Mouse (Mus musculus) neural tube, embryonic 11.5 days (tissue): Measurements from ENCODE around the gene Acad11. TPM values are rescaled to one million over a fixed set of nuclear protein-coding genes. Genes with fewer than 3 reads are reported as not detected.

Experiments
- ATAC-seq: fragments of 200-750 bp; cut with Nextera tagmentation; 2 replicates; pipeline ENCODE4 v1.8.0; 2017; ENCODE audit warnings: moderate number of reproducible peaks, mild to moderate bottlenecking, moderate TSS enrichment, moderate library complexity; ENCODE audit not compliant: insufficient read depth, low FRiP score, low TSS enrichment
- DNase-seq: peaks from one replicate; pipeline ENCODE4 v3.0.0-alpha.2; 2015; ENCODE audit warnings: low spot score
- H3K27ac ChIP-seq: fragments of 300-500 bp; sonication (generic); 2 replicates; pipeline ENCODE4 v1.5.1; 2014; ENCODE audit warnings: low read depth, mild to moderate bottlenecking, low read length
- H3K27me3 ChIP-seq: fragments of 300-500 bp; sonication (generic); 2 replicates; pipeline ENCODE4 v1.6.1; 2014; ENCODE audit warnings: mild to moderate bottlenecking, low read length, mixed read lengths; ENCODE audit not compliant: control insufficient read depth, insufficient read depth
- H3K36me3 ChIP-seq: fragments of 300-500 bp; sonication (generic); 2 replicates; pipeline ENCODE4 v1.6.1; 2014; ENCODE audit warnings: mild to moderate bottlenecking, low read length, moderate library complexity, mixed read lengths; ENCODE audit not compliant: control insufficient read depth, insufficient read depth
- H3K4me1 ChIP-seq: fragments of 300-500 bp; sonication (generic); 2 replicates; pipeline ENCODE4 v1.6.1; 2014; ENCODE audit warnings: low read length, mixed read lengths; ENCODE audit not compliant: control insufficient read depth, insufficient read depth
- H3K4me2 ChIP-seq: fragments of 300-500 bp; sonication (generic); 2 replicates; pipeline ENCODE4 v1.6.1; 2014; ENCODE audit warnings: low read depth, mild to moderate bottlenecking, moderate library complexity
- H3K4me3 ChIP-seq: fragments of 300-500 bp; sonication (generic); 2 replicates; pipeline ENCODE4 v1.5.1; 2014; ENCODE audit warnings: low read depth, low read length
- H3K9ac ChIP-seq: fragments of 300-500 bp; sonication (generic); 2 replicates; pipeline ENCODE4 v1.6.1; 2014; ENCODE audit warnings: mild to moderate bottlenecking, low read length
- H3K9me3 ChIP-seq: fragments of 300-500 bp; sonication (generic); 2 replicates; pipeline ENCODE4 v1.6.1; 2016; ENCODE audit warnings: low read length; ENCODE audit not compliant: control insufficient read depth
- WGBS: fragments of 180-500 bp; shearing (Covaris S2); extraction: QIAGEN DNeasy Blood & Tissue Kit; methylation state at CpG from one replicate; pipeline ENCODE4 v1.1.7; 2014; 5-methylcytosine and 5-hydroxymethylcytosine counted together
- polyA plus RNA-seq: library from polyadenylated mRNA; unstranded; fragments of >200 nt; fragmentation: Nextera tagmentation; extraction: Ambion mirVana; gene quantifications from 2 replicates; pipeline ENCODE4 v1.2.1, GENCODE M21; 2014

Gene Acad11
- polyA plus RNA-seq, 1 experiment from 2014 or later = 8.1 TPM

DNA sequence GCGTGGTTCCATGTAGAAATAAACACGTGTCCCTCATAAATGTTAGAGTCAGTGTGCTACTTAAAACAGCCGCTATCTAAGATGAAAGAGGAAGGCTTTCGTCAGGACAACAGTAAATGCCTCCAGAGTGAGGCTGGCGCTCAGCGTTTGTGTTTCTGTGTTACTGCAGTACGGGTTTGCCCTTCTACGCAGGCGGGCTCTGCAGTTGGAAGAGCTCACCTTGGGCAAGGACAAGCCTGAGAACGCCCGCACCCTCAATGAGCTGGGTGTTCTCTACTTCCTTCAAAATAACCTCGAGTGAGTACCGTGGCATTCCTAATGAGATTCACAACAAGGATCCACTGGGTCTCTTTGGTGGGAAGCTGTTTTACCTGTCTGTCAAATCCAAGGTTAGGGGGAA lies 24.9 kb upstream of the Acad11 start:
- ATAC-seq = no peak
- DNase-seq = no peak
- no peaks in the 10 kb centered on the region for H3K4me1 ChIP-seq
- H3K9ac ChIP-seq = no peak overlapping the region
- H3K27ac ChIP-seq = no peak overlapping the region
- no peaks in the 10 kb centered on the region for H3K9me3 ChIP-seq
- WGBS = 92% methylated on average over 13 of the region's 13 CpGs
- no peaks in the 10 kb centered on the region for H3K27me3 ChIP-seq
- H3K36me3 ChIP-seq = no peaks in the 10 kb centered on the region
- H3K4me3 ChIP-seq = no peak overlapping the region
- no peak overlapping the region for H3K4me2 ChIP-seq

DNA sequence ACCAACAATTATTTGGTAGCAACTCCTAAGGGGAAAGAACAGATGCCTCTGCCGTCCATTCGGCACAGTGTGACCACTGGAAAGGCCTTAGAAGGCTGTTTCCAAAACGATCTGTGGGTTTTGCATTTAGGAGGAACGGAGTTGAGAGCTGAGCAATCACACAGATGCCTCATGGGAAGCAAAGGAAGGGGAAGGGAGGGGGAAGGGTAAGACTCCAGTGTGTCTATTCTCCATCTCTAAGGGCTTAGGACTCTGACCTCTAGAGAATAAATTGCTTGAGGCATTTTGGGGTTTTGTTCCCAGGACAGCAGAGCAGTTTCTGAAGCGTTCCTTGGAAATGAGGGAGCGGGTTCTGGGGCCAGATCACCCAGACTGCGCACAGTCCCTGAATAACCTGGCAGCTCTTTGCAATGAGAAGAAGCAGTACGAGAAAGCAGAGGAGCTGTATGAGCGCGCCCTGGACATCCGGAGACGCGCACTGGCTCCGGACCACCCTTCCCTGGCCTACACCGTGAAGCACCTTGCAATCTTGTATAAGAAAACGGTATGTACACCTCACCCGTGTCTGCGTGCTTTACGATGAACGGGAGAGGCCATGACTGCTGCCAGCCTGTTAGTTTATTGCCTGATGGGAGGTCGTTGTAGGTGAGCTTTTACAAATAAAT lies 24.0 kb upstream of the Acad11 start:
- Histone ChIP-seq H3K27me3 (no peaks in the 10 kb centered on the region), H3K9ac (no peak overlapping the region), H3K4me3 (no peak overlapping the region), H3K27ac (no peak overlapping the region), H3K9me3 (no peaks in the 10 kb centered on the region), H3K4me1 (no peaks in the 10 kb centered on the region), H3K36me3 (no peaks in the 10 kb centered on the region), H3K4me2 (no peak overlapping the region)
- DNase-seq (no peak), ATAC-seq (no peak)
- WGBS = 93% methylated on average over 21 of the region's 21 CpGs

DNA sequence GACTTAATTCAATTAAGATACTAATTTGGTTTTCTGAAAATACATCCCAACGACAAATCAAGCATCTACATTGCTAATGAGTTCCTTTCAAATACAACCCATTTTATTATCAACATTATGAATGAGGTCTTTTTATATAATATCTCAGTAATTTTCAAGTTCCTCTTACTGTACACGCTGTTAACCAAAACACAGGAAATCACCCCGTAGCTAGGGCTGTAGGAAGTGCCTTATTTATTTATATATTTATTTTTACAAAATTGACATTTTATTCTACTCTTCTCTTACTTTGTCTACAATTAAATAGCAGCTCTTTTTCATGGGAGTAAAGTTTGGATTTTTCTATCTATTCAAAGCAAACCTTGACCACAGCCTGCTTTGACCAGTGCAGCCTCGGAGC lies 23.4 kb upstream of the Acad11 start:
- WGBS = 90% methylated on average over 4 of the region's 4 CpGs

DNA sequence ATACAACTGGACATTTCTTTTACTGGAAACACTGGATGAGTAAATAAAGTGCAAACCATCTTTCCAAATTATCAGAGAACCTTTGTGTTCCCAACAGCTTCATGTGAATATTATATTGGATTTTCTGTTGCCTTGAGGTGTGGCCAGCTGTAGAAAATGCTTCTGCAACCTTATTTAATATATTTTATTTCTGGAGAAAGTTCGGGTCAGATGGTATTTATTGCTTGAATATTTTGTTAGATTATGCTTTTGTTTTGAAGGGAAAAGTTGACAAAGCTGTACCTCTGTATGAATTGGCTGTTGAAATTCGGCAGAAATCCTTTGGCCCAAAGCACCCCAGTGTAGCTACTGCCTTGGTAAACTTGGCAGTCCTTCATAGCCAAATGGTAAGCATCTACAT lies 22.8 kb upstream of the Acad11 start, which contains the start of gene Gm28305:
Gm28305 (plus strand) TSS at position 301 of the 400 bp plus-strand sequence.
- no peaks in the 10 kb centered on the region for H3K9me3 ChIP-seq
- H3K9ac ChIP-seq = no peak within 1 kb of the TSS
- H3K27ac ChIP-seq = no peak within 1 kb of the TSS
- H3K27me3 ChIP-seq = no peaks in the 10 kb centered on the region
- no peak within 1 kb of the TSS for H3K4me3 ChIP-seq
- H3K4me1 ChIP-seq = no peaks in the 10 kb centered on the region
- WGBS = 69% methylated on average over 2 of the region's 2 CpGs
- DNase-seq (no peak), ATAC-seq (no peak)
- H3K4me2 ChIP-seq = no peak within 1 kb of the TSS
- H3K36me3 ChIP-seq = no peaks in the 10 kb centered on the region

More for the DNA sequence above, 23.4 kb upstream of the Acad11 start:
- Histone ChIP-seq H3K9ac (no peak overlapping the region), H3K4me1 (no peaks in the 10 kb centered on the region), H3K4me3 (no peak overlapping the region), H3K27me3 (no peaks in the 10 kb centered on the region), H3K4me2 (no peak overlapping the region), H3K9me3 (no peaks in the 10 kb centered on the region), H3K27ac (no peak overlapping the region), H3K36me3 (no peaks in the 10 kb centered on the region)
- no peak for DNase-seq
- ATAC-seq = no peak

DNA sequence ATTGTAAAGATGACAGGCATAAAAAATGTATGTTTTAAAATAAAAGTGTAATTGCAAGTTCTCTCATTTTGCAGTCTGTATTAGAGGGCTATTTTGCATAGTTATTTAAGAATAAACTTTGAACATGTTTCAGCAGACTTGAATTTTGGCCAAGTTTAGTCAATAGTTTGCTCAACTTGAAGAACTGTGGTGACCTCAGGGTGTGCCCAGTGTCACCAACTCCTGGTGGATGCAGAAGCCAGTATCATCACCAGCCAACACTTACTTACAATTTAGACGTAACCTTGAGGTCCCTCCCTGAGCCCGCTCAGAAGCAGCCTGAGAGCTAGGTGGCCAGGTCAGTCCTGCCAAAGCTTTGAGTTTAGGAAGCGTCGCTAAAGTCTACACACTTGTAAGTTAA lies 19.5 kb upstream of the Acad11 start:
- DNase-seq (no peak), ATAC-seq (no peak)
- Histone ChIP-seq H3K4me3 (no peak overlapping the region), H3K4me1 (no peaks in the 10 kb centered on the region), H3K9me3 (no peaks in the 10 kb centered on the region), H3K27ac (no peak overlapping the region), H3K9ac (no peak overlapping the region), H3K4me2 (no peak overlapping the region), H3K27me3 (no peaks in the 10 kb centered on the region), H3K36me3 (peaks cover 2% of the 10 kb centered on the region; the same call in 1 of the 2 replicates)
- 87% methylated on average over 4 of the region's 4 CpGs for WGBS

DNA sequence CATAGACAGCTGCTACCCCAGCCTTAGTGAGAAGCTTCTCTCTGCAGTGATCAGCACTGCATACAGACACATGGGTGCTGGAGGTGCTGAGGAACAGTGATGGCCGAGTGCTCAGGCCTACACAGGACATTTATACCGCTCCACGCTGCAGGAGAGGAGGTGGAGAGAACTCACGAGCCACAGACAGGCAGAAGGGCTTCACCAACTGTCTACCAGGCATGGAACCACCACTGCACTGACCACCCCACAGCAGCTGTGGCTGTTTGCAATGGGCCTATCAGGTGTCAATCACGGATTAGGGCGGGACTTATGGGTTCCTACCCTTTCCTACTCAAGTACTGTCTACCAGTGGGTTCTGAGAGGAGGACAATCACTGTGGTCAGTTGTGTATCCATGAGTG lies 12.1 kb upstream of the Acad11 start:
- Histone ChIP-seq H3K4me1 (no peaks in the 10 kb centered on the region), H3K9me3 (no peaks in the 10 kb centered on the region), H3K36me3 (peaks cover 13% of the 10 kb centered on the region), H3K4me2 (no peak overlapping the region), H3K27ac (no peak overlapping the region), H3K4me3 (no peak overlapping the region), H3K27me3 (no peaks in the 10 kb centered on the region), H3K9ac (no peak overlapping the region)
- ATAC-seq (no peak), DNase-seq (no peak)
- 95% methylated on average over 6 of the region's 6 CpGs for WGBS

DNA sequence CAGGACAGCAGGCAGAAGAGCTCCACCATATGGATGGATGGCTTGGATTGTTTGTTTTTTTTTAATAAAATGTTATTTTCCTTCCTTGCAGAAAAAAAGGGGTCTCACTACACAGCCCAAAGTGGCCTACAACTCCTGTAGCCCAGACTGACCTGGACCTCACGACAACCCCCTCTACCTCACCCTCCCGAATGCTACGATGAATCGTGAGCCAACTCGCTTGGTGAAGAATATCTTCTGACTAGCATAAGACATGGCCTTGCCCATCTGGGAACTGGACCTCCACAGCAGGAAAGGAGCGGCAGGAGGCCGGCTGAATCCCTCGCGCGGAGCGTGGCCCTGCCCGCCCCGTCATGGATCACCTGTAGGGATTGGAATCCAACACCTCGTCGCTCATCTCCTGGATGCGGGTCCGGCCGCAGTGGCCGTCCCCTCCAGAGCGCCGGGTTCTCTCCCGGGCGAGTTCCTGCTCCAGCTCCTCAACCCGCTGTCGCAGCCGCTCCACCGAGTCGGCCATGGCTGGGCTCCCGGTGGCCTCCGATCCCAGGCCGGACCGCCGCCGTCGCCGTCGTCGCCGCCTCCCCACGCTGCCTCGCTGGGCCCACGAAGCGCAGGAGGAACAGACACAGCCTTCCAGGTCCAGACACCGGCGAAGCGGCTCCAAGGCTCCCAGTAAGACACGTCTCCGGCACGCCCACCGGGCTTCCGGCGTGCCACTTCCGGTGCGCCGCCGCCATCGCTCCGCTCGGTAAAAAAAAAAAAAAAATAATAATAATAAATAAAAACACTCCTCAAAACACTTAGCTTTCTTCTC lies 540 bp upstream of the Acad11 start, which contains the start of gene Uba5:
Uba5 (minus strand) TSS at position 705 of the 814 bp plus-strand sequence.
- peak within 1 kb of the TSS; percentile 83 for H3K4me3 ChIP-seq
- DNase-seq (no peak), ATAC-seq (peak; percentile 84)
- no peaks in the 10 kb centered on the region for H3K9me3 ChIP-seq
- peaks cover 2% of the 10 kb centered on the region for H3K36me3 ChIP-seq
- WGBS = under 1% methylated on average over 59 of the region's 59 CpGs
- peaks cover 11% of the 10 kb centered on the region for H3K4me1 ChIP-seq
- H3K27me3 ChIP-seq = no peaks in the 10 kb centered on the region
- H3K4me2 ChIP-seq = peak within 1 kb of the TSS; percentile 77
- peak within 1 kb of the TSS; percentile 57 for H3K9ac ChIP-seq
- H3K27ac ChIP-seq = no peak within 1 kb of the TSS

DNA sequence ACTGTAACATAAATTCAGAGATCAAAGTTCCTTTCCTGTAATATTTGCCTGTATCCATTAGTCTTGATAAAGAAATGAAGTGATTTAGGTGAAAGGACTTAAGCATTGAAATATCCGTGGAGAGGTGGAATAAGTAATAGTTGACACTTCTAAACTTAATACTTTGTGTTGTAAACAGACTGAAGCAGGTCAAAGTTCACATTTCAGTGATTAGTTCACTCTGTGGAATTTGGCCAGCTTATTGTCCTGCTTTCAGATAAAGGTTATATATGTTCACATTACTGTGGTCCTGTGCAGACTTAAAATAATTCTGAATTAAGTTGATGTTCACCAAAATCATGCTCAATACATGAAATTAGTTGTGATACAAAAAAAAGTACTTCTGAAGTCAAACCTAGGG lies 1.4 kb downstream of the Acad11 start:
- ATAC-seq (no peak), DNase-seq (no peak)
- H3K27ac ChIP-seq = no peak overlapping the region
- WGBS = 38% methylated on average over 1 of the region's 1 CpGs
- no peaks in the 10 kb centered on the region for H3K27me3 ChIP-seq
- H3K9ac ChIP-seq = no peak overlapping the region
- H3K9me3 ChIP-seq = no peaks in the 10 kb centered on the region
- H3K4me3 ChIP-seq = no peak overlapping the region
- no peak overlapping the region for H3K4me2 ChIP-seq
- H3K36me3 ChIP-seq = no peaks in the 10 kb centered on the region
- peaks cover 11% of the 10 kb centered on the region for H3K4me1 ChIP-seq

DNA sequence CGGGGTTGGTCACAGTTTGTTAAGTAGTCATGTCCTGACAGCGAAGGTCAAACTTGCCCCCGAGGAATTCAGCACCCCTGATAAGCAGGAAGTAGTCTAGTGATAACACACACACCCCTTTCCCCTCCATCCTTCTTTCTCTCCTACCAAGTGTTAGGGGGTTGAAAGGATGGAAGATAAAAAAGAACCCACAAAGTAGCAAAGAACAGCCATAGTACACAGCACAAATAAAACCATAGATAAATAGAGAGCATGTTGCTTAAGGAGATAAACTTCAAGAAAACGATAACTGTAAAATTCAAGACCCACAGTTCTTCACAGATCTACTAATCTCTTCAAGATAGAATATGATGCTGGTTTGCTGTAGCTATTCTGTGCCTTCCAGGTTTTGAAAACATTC lies 7.1 kb downstream of the Acad11 start:
- Histone ChIP-seq H3K4me1 (no peaks in the 10 kb centered on the region), H3K27me3 (no peaks in the 10 kb centered on the region), H3K4me3 (no peak overlapping the region), H3K4me2 (no peak overlapping the region), H3K36me3 (no peaks in the 10 kb centered on the region), H3K9ac (no peak overlapping the region), H3K27ac (no peak overlapping the region), H3K9me3 (no peaks in the 10 kb centered on the region)
- 88% methylated on average over 4 of the region's 4 CpGs for WGBS
- DNase-seq = no peak
- no peak for ATAC-seq
